Mouse (Mus musculus): ENCODE measurements around the gene Zc3h12a. TPM values are rescaled to one million over a fixed set of nuclear protein-coding genes. Genes with fewer than 3 reads are reported as not detected.
A peak's percentile ranks its signal among the peaks of the same experiment; 100 is the strongest.

Zc3h12a gene
- polyA plus RNA-seq, 1 experiment = 36.7 TPM

GRCm38 (mm10) chr4:125115710-125116089 lies 11.9 kb downstream of the Zc3h12a start:
- TF ChIP-seq CTCF (IDR thresholded peaks at IDR 0.05; ENCODE audit: extremely low read depth, insufficient read length, insufficient replicate concordance, low read depth, low read length) = no peak
- peak; percentile 20; the same call in 1 of the 2 replicates for TF ChIP-seq POLR2A (IDR thresholded peaks at IDR 0.05; ENCODE audit: low read depth, low read length)
- H3K4me3 ChIP-seq (ENCODE audit: low read depth, low read length) = no peak overlapping the region
- no peaks in the 10 kb centered on the region for H3K27me3 ChIP-seq (ENCODE audit: control insufficient read depth, insufficient read depth, low read length)
- peak overlapping the region; percentile 90 for H3K27ac ChIP-seq (ENCODE audit: insufficient read depth, low read depth, low read length)
- WGBS = 24% methylated on average over 6 of the region's 6 CpGs
- H3K4me1 ChIP-seq (ENCODE audit: control insufficient read depth, insufficient read depth, insufficient read length, low read length) = peaks cover 32% of the 10 kb centered on the region
- peaks cover 23% of the 10 kb centered on the region for H3K36me3 ChIP-seq (ENCODE audit: control insufficient read depth, insufficient read depth, low read length)

GRCm38 (mm10) chr4:125115081-125115480 lies 12.6 kb downstream of the Zc3h12a start:
- no peak for TF ChIP-seq POLR2A (IDR thresholded peaks at IDR 0.05; ENCODE audit: low read depth, low read length)
- no peak for TF ChIP-seq CTCF (IDR thresholded peaks at IDR 0.05; ENCODE audit: extremely low read depth, insufficient read length, insufficient replicate concordance, low read depth, low read length)
- Histone ChIP-seq H3K4me3 (ENCODE audit: low read depth, low read length) (no peak overlapping the region), H3K27ac (ENCODE audit: insufficient read depth, low read depth, low read length) (peak overlapping the region; percentile 92), H3K4me1 (ENCODE audit: control insufficient read depth, insufficient read depth, insufficient read length, low read length) (peaks cover 32% of the 10 kb centered on the region), H3K27me3 (ENCODE audit: control insufficient read depth, insufficient read depth, low read length) (no peaks in the 10 kb centered on the region), H3K36me3 (ENCODE audit: control insufficient read depth, insufficient read depth, low read length) (peaks cover 17% of the 10 kb centered on the region)
- WGBS = 52% methylated on average over 4 of the region's 4 CpGs

- no peak overlapping the region for H3K4me3 ChIP-seq (ENCODE audit: low read depth, low read length)
- peak overlapping the region; percentile 92 for H3K27ac ChIP-seq (ENCODE audit: insufficient read depth, low read depth, low read length)
- peaks cover 32% of the 10 kb centered on the region for H3K4me1 ChIP-seq (ENCODE audit: control insufficient read depth, insufficient read depth, insufficient read length, low read length)
- H3K36me3 ChIP-seq (ENCODE audit: control insufficient read depth, insufficient read depth, low read length) = peaks cover 15% of the 10 kb centered on the region
- peak; percentile 89 for TF ChIP-seq CTCF (IDR thresholded peaks at IDR 0.05; ENCODE audit: extremely low read depth, insufficient read length, insufficient replicate concordance, low read depth, low read length)
- peak; percentile 15; the same call in 1 of the 2 replicates for TF ChIP-seq POLR2A (IDR thresholded peaks at IDR 0.05; ENCODE audit: low read depth, low read length)
- H3K27me3 ChIP-seq (ENCODE audit: control insufficient read depth, insufficient read depth, low read length) = no peaks in the 10 kb centered on the region
- WGBS = 3% methylated on average over 6 of the region's 6 CpGs
These were observed 13.0 kb downstream of the Zc3h12a start for GRCm38 (mm10) chr4:125114638-125115037.

- Histone ChIP-seq H3K36me3 (ENCODE audit: control insufficient read depth, insufficient read depth, low read length) (peaks cover 20% of the 10 kb centered on the region), H3K4me3 (ENCODE audit: low read depth, low read length) (no peak overlapping the region), H3K27me3 (ENCODE audit: control insufficient read depth, insufficient read depth, low read length) (no peaks in the 10 kb centered on the region)
These were observed 22.3 kb downstream of the Zc3h12a start for GRCm38 (mm10) chr4:125105354-125105753.

GRCm38 (mm10) chr4:125101334-125101733 lies 26.3 kb downstream of the Zc3h12a start:
- no peaks in the 10 kb centered on the region for H3K4me1 ChIP-seq (ENCODE audit: control insufficient read depth, insufficient read depth, insufficient read length, low read length)
- no peaks in the 10 kb centered on the region for H3K27me3 ChIP-seq (ENCODE audit: control insufficient read depth, insufficient read depth, low read length)
- peaks cover 12% of the 10 kb centered on the region for H3K36me3 ChIP-seq (ENCODE audit: control insufficient read depth, insufficient read depth, low read length)
- no peak overlapping the region for H3K4me3 ChIP-seq (ENCODE audit: low read depth, low read length)
- no peak for TF ChIP-seq POLR2A (IDR thresholded peaks at IDR 0.05; ENCODE audit: low read depth, low read length)
- TF ChIP-seq CTCF (IDR thresholded peaks at IDR 0.05; ENCODE audit: extremely low read depth, insufficient read length, insufficient replicate concordance, low read depth, low read length) = no peak
- 89% methylated on average over 13 of the region's 13 CpGs for WGBS
- no peak overlapping the region for H3K27ac ChIP-seq (ENCODE audit: insufficient read depth, low read depth, low read length)

More at GRCm38 (mm10) chr4:125105354-125105753, 22.3 kb downstream of the Zc3h12a start:
- 92% methylated on average over 9 of the region's 9 CpGs for WGBS
- no peak for TF ChIP-seq CTCF (IDR thresholded peaks at IDR 0.05; ENCODE audit: extremely low read depth, insufficient read length, insufficient replicate concordance, low read depth, low read length)
- TF ChIP-seq POLR2A (IDR thresholded peaks at IDR 0.05; ENCODE audit: low read depth, low read length) = no peak
- H3K27ac ChIP-seq (ENCODE audit: insufficient read depth, low read depth, low read length) = no peak overlapping the region
- H3K4me1 ChIP-seq (ENCODE audit: control insufficient read depth, insufficient read depth, insufficient read length, low read length) = no peaks in the 10 kb centered on the region

GRCm38 (mm10) chr4:125099458-125099857 lies 28.2 kb downstream of the Zc3h12a start:
- Histone ChIP-seq H3K4me1 (ENCODE audit: control insufficient read depth, insufficient read depth, insufficient read length, low read length) (no peaks in the 10 kb centered on the region), H3K27me3 (ENCODE audit: control insufficient read depth, insufficient read depth, low read length) (no peaks in the 10 kb centered on the region), H3K4me3 (ENCODE audit: low read depth, low read length) (no peak overlapping the region), H3K36me3 (ENCODE audit: control insufficient read depth, insufficient read depth, low read length) (peaks cover 10% of the 10 kb centered on the region), H3K27ac (ENCODE audit: insufficient read depth, low read depth, low read length) (no peak overlapping the region)
- WGBS = 8% methylated on average over 8 of the region's 8 CpGs
- TF ChIP-seq POLR2A (IDR thresholded peaks at IDR 0.05; ENCODE audit: low read depth, low read length) = no peak
- peak; percentile 97; the same call in 1 of the 2 replicates for TF ChIP-seq CTCF (IDR thresholded peaks at IDR 0.05; ENCODE audit: extremely low read depth, insufficient read length, insufficient replicate concordance, low read depth, low read length)

GRCm38 (mm10) chr4:125097412-125097811 lies 30.2 kb downstream of the Zc3h12a start:
- TF ChIP-seq POLR2A (IDR thresholded peaks at IDR 0.05; ENCODE audit: low read depth, low read length) (no peak), CTCF (IDR thresholded peaks at IDR 0.05; ENCODE audit: extremely low read depth, insufficient read length, insufficient replicate concordance, low read depth, low read length) (no peak)
- peaks cover 3% of the 10 kb centered on the region for H3K36me3 ChIP-seq (ENCODE audit: control insufficient read depth, insufficient read depth, low read length)
- H3K4me3 ChIP-seq (ENCODE audit: low read depth, low read length) = no peak overlapping the region
- 85% methylated on average over 4 of the region's 4 CpGs for WGBS
- no peaks in the 10 kb centered on the region for H3K27me3 ChIP-seq (ENCODE audit: control insufficient read depth, insufficient read depth, low read length)
- H3K4me1 ChIP-seq (ENCODE audit: control insufficient read depth, insufficient read depth, insufficient read length, low read length) = no peaks in the 10 kb centered on the region
- no peak overlapping the region for H3K27ac ChIP-seq (ENCODE audit: insufficient read depth, low read depth, low read length)

Data from small intestine, adult 2 months (tissue).